Mouse (Mus musculus) olfactory bulb, adult 2 months (tissue): ENCODE results near the gene Pdss2.

Experiments used
- CTCF ChIP-seq: fragments of 200-500 bp; IDR thresholded peaks from 2 replicates; pipeline ENCODE4 v1.5.1; 2012; ENCODE audit warnings: low read depth, mild to moderate bottlenecking, low read length, moderate library complexity; ENCODE audit not compliant: insufficient read depth
- POLR2A ChIP-seq: fragments of 200-500 bp; IDR thresholded peaks from 2 replicates; pipeline ENCODE4 v1.6.1; 2012; ENCODE audit warnings: mild to moderate bottlenecking, low read depth, low read length, moderate library complexity; ENCODE audit not compliant: insufficient read depth

- TF ChIP-seq CTCF (no peak), POLR2A (no peak)
Observed at GRCm38 (mm10) chr10:43308105-43308810, 87.0 kb downstream of the Pdss2 start.
